Mouse (Mus musculus) left cerebral cortex, adult 2 months (tissue): ENCODE results near the gene Immp2l. TPM values are rescaled to one million over a fixed set of nuclear protein-coding genes. Genes with fewer than 3 reads are reported as not detected.

Source experiments
- DNase-seq, 2 experiments: peaks; one replicate each; pipeline ENCODE4 v3.0.0; 2021 to 2022; ENCODE audit warnings: low spot score in 2 of 2, mixed read lengths in 1 of 2; ENCODE audit errors: extremely low spot score in 1 of 2
- H3K27ac ChIP-seq: fragments of 200-600 bp; 2 replicates; pipeline ENCODE4 v1.8.1; 2022
- H3K4me3 ChIP-seq: fragments of 200-600 bp; 2 replicates; pipeline ENCODE4 v1.8.1; 2022
- CTCF ChIP-seq: fragments of 200-600 bp; IDR thresholded peaks from 2 replicates; pipeline ENCODE4 v1.8.1; 2022; ENCODE audit warnings: antibody characterized with exemption, mild to moderate bottlenecking, moderate library complexity
- intact Hi-C: fragments of 180-260 bp; cut with DNase I; formaldehyde crosslinking; loops from one replicate; pipeline ENCODE4 v1.15.1; 2025
- total RNA-seq, 2 experiments: library from RNA; stranded (reverse); gene quantifications; 2 replicates each; pipeline ENCODE4 v1.2.3; 2021

Gene Immp2l
- total RNA-seq, 2 experiments from 2014 or later: 5.4 to 7.9 TPM

DNA sequence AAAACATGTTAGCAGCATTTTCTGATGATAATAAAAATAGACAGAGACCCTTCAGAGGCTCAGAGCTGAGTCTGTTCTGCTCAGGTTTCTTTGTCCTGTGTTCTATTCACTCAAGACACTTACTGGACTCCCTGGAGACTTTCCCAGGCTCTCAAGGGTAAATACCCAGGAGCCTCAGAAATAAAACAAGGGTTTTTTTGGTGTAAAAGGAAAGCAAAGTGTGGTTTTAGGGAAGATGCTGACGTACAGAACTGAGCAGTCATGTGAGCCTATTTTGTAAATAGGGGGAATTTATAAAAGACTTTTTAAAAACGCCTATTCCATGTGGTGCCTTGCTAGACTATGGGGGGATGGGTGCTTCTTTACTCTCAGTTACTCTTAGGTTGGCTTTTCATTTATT lies 502.8 kb downstream of the Immp2l start:
- Histone ChIP-seq H3K27ac (no peak overlapping the region), H3K4me3 (no peak overlapping the region)
- intact Hi-C loops: no loop called here
- DNase-seq: no peak
- TF ChIP-seq CTCF: no peak

GRCm38 (mm10) chr12:41528410-41528809 lies 504.5 kb downstream of the Immp2l start:
- TF ChIP-seq CTCF: no peak
- intact Hi-C loops: no loop called here
- Histone ChIP-seq H3K4me3 (no peak overlapping the region), H3K27ac (no peak overlapping the region)
- DNase-seq: no peak

DNA sequence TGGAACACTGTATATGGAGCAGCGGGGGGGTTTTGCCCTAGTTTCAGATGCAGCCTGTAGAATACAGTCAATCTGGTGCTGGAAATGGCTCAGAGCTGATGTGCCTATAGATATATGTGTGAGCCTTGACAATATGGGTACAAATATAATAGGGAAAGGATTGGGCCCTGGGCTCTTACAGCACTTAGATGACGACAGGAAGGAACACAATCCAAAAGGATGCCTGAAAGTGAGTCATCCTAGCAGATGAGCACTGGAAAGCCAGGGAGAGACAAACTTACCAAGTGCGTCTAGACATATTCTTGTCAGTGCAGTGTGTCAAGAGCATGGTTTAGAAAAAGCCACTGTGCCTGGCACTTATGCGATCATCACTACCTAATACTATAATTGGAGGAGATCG lies 516.1 kb downstream of the Immp2l start:
- intact Hi-C loops: no loop called here
- no peak overlapping the region for H3K4me3 ChIP-seq
- H3K27ac ChIP-seq: no peak overlapping the region
- DNase-seq: no peak
- no peak for TF ChIP-seq CTCF

DNA sequence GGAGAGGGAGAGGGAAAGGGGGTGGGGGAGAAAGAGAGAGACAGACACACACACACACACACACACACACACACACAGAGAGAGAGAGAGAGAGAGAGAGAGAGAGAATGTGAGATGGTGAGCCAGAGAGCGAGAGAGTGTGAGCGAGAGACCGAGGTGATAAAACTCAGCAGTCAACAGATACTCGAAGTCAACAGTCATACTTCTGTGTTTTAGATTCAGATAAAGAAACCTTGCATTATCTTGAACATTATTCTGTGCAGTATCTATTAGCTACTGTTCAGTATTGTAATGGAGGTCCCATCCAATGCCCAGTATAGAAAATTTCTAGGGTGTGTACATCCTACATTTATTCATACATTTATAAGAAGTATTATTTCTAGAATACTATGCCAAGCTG lies 527.7 kb downstream of the Immp2l start:
- no peak for DNase-seq
- Histone ChIP-seq H3K4me3 (no peak overlapping the region), H3K27ac (no peak overlapping the region)
- TF ChIP-seq CTCF: no peak
- intact Hi-C loops: no loop called here

DNA sequence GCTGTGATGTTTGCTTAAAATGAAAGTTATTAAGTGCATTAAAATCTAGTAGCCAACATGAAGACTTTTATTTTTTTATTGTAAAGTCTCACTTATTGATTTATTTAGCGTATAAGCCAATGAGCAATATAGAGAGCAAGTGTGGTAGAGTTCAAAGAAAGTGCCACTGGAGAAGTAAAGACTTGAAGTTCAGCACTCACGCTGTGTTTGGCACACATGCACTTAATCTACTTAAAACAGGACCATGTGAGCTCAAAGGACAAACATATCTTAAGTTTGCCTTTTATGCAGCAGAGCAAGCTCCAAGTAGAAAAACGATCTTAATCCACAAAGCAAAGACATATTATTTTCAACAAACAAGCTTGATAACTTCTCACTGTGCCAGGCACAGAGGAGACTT lies 533.9 kb downstream of the Immp2l start:
- Histone ChIP-seq H3K27ac (no peak overlapping the region), H3K4me3 (no peak overlapping the region)
- intact Hi-C loops: no loop called here
- DNase-seq: no peak
- no peak for TF ChIP-seq CTCF

DNA sequence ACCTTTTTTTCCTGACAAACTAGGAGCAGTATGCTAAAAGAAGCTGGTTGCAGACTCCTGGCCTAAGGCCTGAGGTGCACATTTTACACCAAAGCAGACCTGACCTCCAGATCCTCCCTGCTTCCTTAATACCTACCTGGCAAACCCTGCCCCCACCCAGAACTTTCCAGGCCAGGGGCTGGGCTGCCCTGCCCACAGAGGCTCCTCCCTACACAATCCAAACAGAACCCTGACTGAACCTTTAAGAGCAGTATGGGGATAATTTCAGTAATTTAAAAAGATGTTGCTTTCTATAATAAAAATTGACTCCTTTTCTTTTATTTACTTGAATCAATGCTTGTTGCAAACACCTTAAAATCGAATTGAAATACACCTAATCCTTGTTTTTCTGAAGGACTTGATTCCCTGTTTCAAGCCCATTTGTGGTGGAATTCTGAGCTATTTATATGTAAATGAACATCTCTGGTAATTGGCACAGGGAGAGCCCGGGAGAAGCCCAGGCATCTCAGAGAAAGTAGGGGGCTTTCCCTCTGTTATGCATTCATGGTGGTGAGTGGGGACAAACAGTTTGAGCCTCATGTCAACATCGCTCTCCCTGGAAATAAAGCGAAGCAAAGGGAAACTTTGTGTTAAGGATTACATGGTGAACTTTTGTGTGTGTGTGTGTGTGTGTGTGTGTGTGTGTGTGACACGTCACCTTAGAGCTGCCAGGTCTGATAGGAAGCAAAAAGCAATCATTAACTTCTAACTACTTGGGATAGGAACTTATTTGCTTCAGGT lies 535.3 kb downstream of the Immp2l start:
- intact Hi-C loops: no loop called here
- TF ChIP-seq CTCF: no peak
- Histone ChIP-seq H3K27ac (no peak overlapping the region), H3K4me3 (no peak overlapping the region)
- DNase-seq: no peak

DNA sequence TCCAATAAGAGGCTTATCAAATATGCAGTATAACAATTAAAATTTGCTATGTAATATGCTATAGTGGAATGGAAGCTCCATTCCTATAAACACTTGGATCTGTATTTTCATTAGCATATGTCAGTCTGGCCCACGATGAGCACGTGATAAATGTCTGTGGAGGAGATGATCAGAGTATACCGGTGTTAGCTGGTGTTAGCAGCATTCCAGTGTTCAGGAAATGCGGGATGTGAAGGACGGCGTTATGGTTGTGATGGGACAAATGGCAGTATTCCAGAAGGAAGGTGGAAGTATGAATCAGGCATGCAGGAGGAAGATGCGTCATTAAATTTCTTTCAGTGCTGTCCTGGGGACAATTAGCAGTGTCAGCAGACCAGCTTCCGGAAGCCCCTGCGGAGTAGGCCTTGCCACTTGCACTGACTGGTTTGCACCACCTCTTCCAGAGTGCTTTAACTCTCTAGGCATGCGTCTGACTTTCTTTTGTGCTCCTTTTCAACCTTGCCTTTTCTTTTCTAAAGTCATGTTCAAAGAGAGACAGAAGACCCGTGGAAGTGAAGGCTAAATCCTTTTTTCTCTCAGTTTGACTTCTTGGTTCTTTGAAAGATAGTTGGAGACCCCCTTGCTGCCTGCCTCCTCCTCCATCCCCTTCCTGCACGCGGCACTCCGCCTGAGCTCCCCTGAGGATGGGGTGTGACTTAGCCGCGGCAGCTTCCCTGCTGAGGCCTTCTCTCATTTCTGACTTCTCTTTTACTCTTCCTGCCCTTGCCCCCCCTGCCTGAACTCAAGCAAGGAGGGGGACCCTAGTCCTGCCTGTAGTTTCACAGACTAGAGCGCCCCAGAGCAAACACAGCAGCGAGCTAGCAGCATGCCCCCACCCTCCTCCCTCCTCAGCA lies 541.9 kb downstream of the Immp2l start:
- intact Hi-C loops: no loop called here

DNA sequence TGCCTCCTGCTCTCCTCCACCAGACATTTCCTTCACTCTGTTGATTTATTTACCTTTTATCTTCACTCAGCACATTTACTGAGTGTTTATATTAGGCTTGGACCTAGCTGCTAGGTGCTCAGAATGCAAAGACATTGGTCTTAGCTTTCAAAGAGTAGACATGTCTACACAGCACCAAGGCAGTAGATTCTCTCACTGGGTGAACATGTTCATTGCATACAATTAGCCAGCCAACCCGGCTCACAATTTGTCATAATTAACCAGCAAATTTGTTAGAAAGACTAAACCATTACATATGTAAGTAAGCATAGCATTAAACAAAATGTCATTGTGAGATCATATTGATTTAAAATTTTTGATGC lies 542.5 kb downstream of the Immp2l start:
- H3K4me3 ChIP-seq: no peak overlapping the region
- TF ChIP-seq CTCF: no peak
- intact Hi-C loops: no loop called here
- H3K27ac ChIP-seq: no peak overlapping the region
- DNase-seq: no peak

More for the DNA sequence above, 541.9 kb downstream of the Immp2l start:
- DNase-seq: no peak
- TF ChIP-seq CTCF: no peak
- Histone ChIP-seq H3K4me3 (no peak overlapping the region), H3K27ac (no peak overlapping the region)

GRCm38 (mm10) chr12:41573754-41574153 lies 549.9 kb downstream of the Immp2l start:
- intact Hi-C loops: no loop called here
- no peak for DNase-seq
- no peak for TF ChIP-seq CTCF

DNA sequence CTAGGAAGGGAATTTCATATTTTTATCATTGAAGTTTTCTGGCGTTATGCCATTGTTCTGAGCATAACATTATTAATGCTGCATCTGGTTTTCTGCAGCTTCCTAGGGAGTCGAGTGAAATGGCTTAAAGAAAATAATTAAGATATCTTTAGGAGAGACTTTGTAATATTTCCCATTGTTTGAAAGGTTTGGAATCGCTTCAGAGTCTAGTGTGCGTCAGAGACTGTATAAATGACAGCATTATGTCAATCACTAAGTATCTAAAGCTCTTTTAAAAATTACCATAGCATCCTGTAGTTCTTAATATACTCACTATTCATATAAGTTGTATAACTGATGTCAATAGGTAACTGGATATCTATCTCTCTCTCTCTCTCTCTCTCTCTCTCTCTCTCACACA lies 551.3 kb downstream of the Immp2l start:
- no peak overlapping the region for H3K27ac ChIP-seq
- TF ChIP-seq CTCF: no peak
- DNase-seq: no peak
- no peak overlapping the region for H3K4me3 ChIP-seq
- intact Hi-C loops: no loop called here

More at GRCm38 (mm10) chr12:41573754-41574153, 549.9 kb downstream of the Immp2l start:
- no peak overlapping the region for H3K4me3 ChIP-seq
- no peak overlapping the region for H3K27ac ChIP-seq

DNA sequence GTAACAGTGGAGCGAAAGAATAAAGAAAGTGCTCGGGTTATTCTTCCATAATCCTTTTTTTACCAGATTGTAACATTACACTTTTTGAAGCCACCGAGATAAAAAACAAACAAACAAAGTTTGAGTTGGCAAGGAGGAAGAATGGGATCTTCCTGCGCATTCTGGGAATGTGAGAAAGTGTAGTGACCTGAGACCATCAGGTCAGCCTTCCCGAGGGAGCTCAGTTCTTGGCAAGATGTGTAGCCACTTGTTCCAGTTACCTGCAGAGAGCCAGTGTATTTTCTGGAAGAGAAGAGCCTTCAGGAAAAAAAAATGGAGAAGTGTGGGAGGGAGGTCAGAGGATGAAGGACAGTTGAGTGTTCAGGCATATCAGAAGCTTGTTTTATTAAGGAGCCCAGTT lies 569.5 kb downstream of the Immp2l start:
- no peak overlapping the region for H3K4me3 ChIP-seq
- no peak overlapping the region for H3K27ac ChIP-seq
- intact Hi-C loops: no loop called here
- no peak for TF ChIP-seq CTCF
- DNase-seq: no peak

GRCm38 (mm10) chr12:41594037-41594436 lies 570.1 kb downstream of the Immp2l start:
- no peak for TF ChIP-seq CTCF
- no peak for DNase-seq
- intact Hi-C loops: no loop called here
- H3K4me3 ChIP-seq: no peak overlapping the region
- no peak overlapping the region for H3K27ac ChIP-seq
